10 mouse cellular contexts compared by ENCODE assay signal in genomic region chr6:71423116-71423515, GRCm38 (mm10). TPM values are rescaled to one million over a fixed set of nuclear protein-coding genes. Genes with fewer than 3 reads are reported as not detected.
DNase-seq lines count a peak whose midpoint lies in the region; ATAC-seq and TF ChIP-seq lines count a peak whose summit lies in the region.
"Had no signal": no experiment of that assay in that cellular context is flagged by ENCODE, and none has a peak within 500 bp of the region (broad histone marks: within the 10 kb centered on the region; RNA-seq: fewer than 3 reads in every experiment).

No protein-coding gene starts in this region.

- no peaks in the 10 kb centered on the region for H3K36me3 ChIP-seq in kidney, adult 2 months (ENCODE audit: control insufficient read depth, insufficient read depth, low read length)
- peaks cover 36% of the 10 kb centered on the region for H3K36me3 ChIP-seq in kidney, embryonic 15.5 days

- peak; percentile 42 to 45 for DNase-seq in cerebellum, postnatal 10 days
- no peak for DNase-seq in cerebellum, adult 2 months
- peak; percentile 36 for DNase-seq in kidney, adult 2 months
- peak; percentile 65 for DNase-seq in 3T3-L1 (ENCODE audit: low read depth, low spot score)
- peak; percentile 44 for DNase-seq in induced T-regulatory cell, adult 2 months (ENCODE audit: low read depth)
- no peak for DNase-seq in cerebellum, postnatal 36 days

- no peaks in the 10 kb centered on the region for H3K9me3 ChIP-seq in kidney, embryonic 15.5 days (replicated peaks)
- H3K9me3 ChIP-seq: embryonic facial prominence, embryonic 15.5 days had no signal

- no peak for TF ChIP-seq CTCF in cerebellum, adult 2 months (IDR thresholded peaks at IDR 0.05; ENCODE audit: borderline replicate concordance, insufficient read depth, low read depth, low read length)
- no peak for TF ChIP-seq CTCF in kidney, adult 2 months (conservative IDR thresholded peaks at IDR 0.05; ENCODE audit: insufficient read depth, insufficient read length, low read depth, low read length)

- no peak for TF ChIP-seq POLR2A in cerebellum, adult 2 months (IDR thresholded peaks at IDR 0.05; ENCODE audit: borderline replicate concordance, insufficient read depth, low read length)
- TF ChIP-seq POLR2A in kidney, adult 2 months (IDR thresholded peaks at IDR 0.05; ENCODE audit: low read depth, low read length), result no peak

- no peak overlapping the region for H3K9ac ChIP-seq in kidney, embryonic 15.5 days
- H3K9ac ChIP-seq: embryonic facial prominence, embryonic 15.5 days had no signal

- no peak overlapping the region for H3K27ac ChIP-seq in cerebellum, adult 2 months (ENCODE audit: insufficient read depth, low read length)
- H3K27ac ChIP-seq in kidney, adult 2 months (ENCODE audit: insufficient read depth, low read depth, low read length), result no peak overlapping the region
- H3K27ac ChIP-seq in kidney, embryonic 15.5 days, result no peak overlapping the region
- H3K27ac ChIP-seq: embryonic facial prominence, embryonic 15.5 days had no signal

- no peak overlapping the region for H3K4me2 ChIP-seq in kidney, embryonic 15.5 days
- H3K4me2 ChIP-seq: embryonic facial prominence, embryonic 15.5 days had no signal

- ATAC-seq in kidney, embryonic 15.5 days (replicated peaks; ENCODE audit: low FRiP score), result no peak
- no peak for ATAC-seq in frontal cortex, adult (ENCODE audit: low TSS enrichment)

- 0 out of 2 replicates have a peak, but pooled peaks cover 3% of the 10 kb centered on the region for H3K4me1 ChIP-seq in cerebellum, adult 2 months (ENCODE audit: control insufficient read depth, insufficient read depth, low read length)
- H3K4me1 ChIP-seq in kidney, adult 2 months (ENCODE audit: control insufficient read depth, insufficient read depth, low read length), result peaks cover 25% of the 10 kb centered on the region
- no peaks in the 10 kb centered on the region for H3K4me1 ChIP-seq in kidney, embryonic 15.5 days
- H3K4me1 ChIP-seq: embryonic facial prominence, embryonic 15.5 days had no signal

- H3K4me3 ChIP-seq in cerebellum, adult 2 months (replicated peaks; ENCODE audit: insufficient read depth, low read depth, low read length), result no peak overlapping the region
- H3K4me3 ChIP-seq in kidney, adult 2 months (ENCODE audit: insufficient read depth, low read depth, low read length), result no peak overlapping the region
- no peak overlapping the region for H3K4me3 ChIP-seq in kidney, embryonic 15.5 days (replicated peaks)
- H3K4me3 ChIP-seq: embryonic facial prominence, embryonic 15.5 days had no signal

- no peaks in the 10 kb centered on the region for H3K27me3 ChIP-seq in cerebellum, adult 2 months (ENCODE audit: control insufficient read depth, insufficient read depth, low read length)
- no peaks in the 10 kb centered on the region for H3K27me3 ChIP-seq in kidney, adult 2 months (replicated peaks; ENCODE audit: control insufficient read depth, insufficient read depth, low read length)
- no peaks in the 10 kb centered on the region for H3K27me3 ChIP-seq in kidney, embryonic 15.5 days
- H3K27me3 ChIP-seq: embryonic facial prominence, embryonic 15.5 days had no signal

- 89% methylated on average over 3 of the region's 3 CpGs for WGBS in cerebellum, adult 2 months
- 86% methylated on average over 3 of the region's 3 CpGs for WGBS in kidney, adult 2 months
- WGBS in kidney, embryonic 15.5 days, result 90% methylated on average over 3 of the region's 3 CpGs

RNA-seq across cellular contexts. Expression of gene Rmnd5a, which starts 17.3 kb away (rescaled TPM):
- 110 and 113 TPM in 2 replicates for polyA plus RNA-seq in cerebellum, adult 2 months (2012; rRNA removed)
- 33.6 and 40.3 TPM in 2 replicates for polyA plus RNA-seq in kidney, adult 2 months (2012; rRNA removed)
- polyA plus RNA-seq in kidney, embryonic 15.5 days (2015; fragmentation: Nextera tagmentation; extraction: Ambion mirVana), result 14.1 and 14.7 TPM in 2 replicates

RNA-seq across cellular contexts. Expression of gene Cd8a, which starts 49.9 kb away (rescaled TPM):
- polyA plus RNA-seq in cerebellum, adult 2 months (2012; rRNA removed), result 0.03 TPM in 1 of 2 replicates, not detected in the other
- 1.3 and 4.7 TPM in 2 replicates for polyA plus RNA-seq in kidney, adult 2 months (2012; rRNA removed)
- 0.09 and 0.13 TPM in 2 replicates for polyA plus RNA-seq in kidney, embryonic 15.5 days (2015; fragmentation: Nextera tagmentation; extraction: Ambion mirVana)
- polyA plus RNA-seq: embryonic facial prominence, embryonic 15.5 days; heart, embryonic 14.5 days had no signal

Comparison
In these comparisons a context has a peak if more than half of its experiments do, and no peak if none do; other contexts are left out.
1. DNase-seq: peak in cerebellum, postnatal 10 days (2 of 2), kidney, adult 2 months (single experiment), 3T3-L1 (single experiment) and induced T-regulatory cell, adult 2 months (single experiment); none in cerebellum, adult 2 months (0 of 2) and cerebellum, postnatal 36 days (0 of 2).